Mouse (Mus musculus) embryonic fibroblast, embryonic 13.5 days (primary cell): ENCODE measurements at regions not wholly inside any gene's neighbourhood (a gene's known extent, or its start where the extent isn't known, plus 50 kb on each side); places are given as distances from the start of the nearest gene placed in this dataset.

ENCODE experiments used
- CTCF ChIP-seq: IDR thresholded peaks from 2 replicates; pipeline ENCODE4 v1.5.1; 2011; ENCODE audit warnings: mild to moderate bottlenecking, control low read depth, low read length, moderate library complexity, borderline replicate concordance; ENCODE audit not compliant: insufficient read depth
- POLR2A ChIP-seq: IDR thresholded peaks from 2 replicates; pipeline ENCODE4 v1.6.1; 2011; ENCODE audit warnings: low read depth, mild to moderate bottlenecking, control low read depth, low read length, moderate library complexity

- no peak for TF ChIP-seq CTCF
- no peak for TF ChIP-seq POLR2A
Measured at GRCm38 (mm10) chr4:105987963-105988602, 198.4 kb downstream of the Gm12728 start.
